Mouse (Mus musculus): ENCODE measurements around the gene Saa1.

DNA sequence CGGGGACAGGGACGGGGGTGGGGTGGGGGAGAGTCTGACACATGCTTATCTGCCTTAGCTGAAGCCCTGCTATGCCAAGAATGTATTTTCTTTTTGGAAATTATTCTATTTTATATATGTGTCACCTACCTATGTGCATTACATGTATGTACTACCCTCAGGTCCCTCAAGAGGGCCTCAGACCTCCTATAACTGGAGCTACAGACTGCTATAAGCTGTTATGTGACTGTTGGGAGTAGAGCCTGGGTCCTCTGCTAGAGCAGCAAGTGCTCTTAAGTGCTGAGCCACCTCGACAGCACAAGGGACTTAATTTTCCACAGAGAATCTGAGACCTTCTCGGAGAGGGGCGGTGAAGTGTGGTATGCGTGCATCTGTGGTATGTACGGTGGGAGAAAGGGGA lies 25.7 kb upstream of the Saa1 start:
- no peak for TF ChIP-seq POLR2A (IDR thresholded peaks at IDR 0.05; ENCODE audit: insufficient read depth, low read depth, low read length)
- TF ChIP-seq CTCF (IDR thresholded peaks at IDR 0.05): no peak

Data from heart, adult 2 months (tissue).